ENCODE assay signal across 10 mouse cellular contexts in genomic region chr2:168678662-168679294, GRCm38 (mm10).
DNase-seq lines count a peak whose midpoint lies in the region; ATAC-seq and TF ChIP-seq lines count a peak whose summit lies in the region.
"Had no signal": no experiment of that assay in that cellular context is flagged by ENCODE, and none has a peak within 500 bp of the region (broad histone marks: within the 10 kb centered on the region; RNA-seq: fewer than 3 reads in every experiment).

No protein-coding gene starts in this region.

- intact Hi-C loops in left cerebral cortex, adult 2 months (cut with DNase I): no loop called here

- H3K27ac ChIP-seq in left cerebral cortex, adult 2 months: peak overlapping the region; percentile 71; the same call in 1 of the 2 replicates
- H3K27ac ChIP-seq in limb, embryonic 10.5 days: no peak overlapping the region
- H3K27ac ChIP-seq: heart, embryonic 13.5 days had no signal

- H3K4me3 ChIP-seq in left cerebral cortex, adult 2 months: no peak overlapping the region
- H3K4me3 ChIP-seq in limb, embryonic 10.5 days: no peak overlapping the region
- H3K4me3 ChIP-seq: heart, embryonic 13.5 days had no signal

- WGBS in limb, embryonic 10.5 days: 83% methylated on average over 15 of the region's 15 CpGs

- no peak for TF ChIP-seq CTCF in left cerebral cortex, adult 2 months (IDR thresholded peaks at IDR 0.05)

- H3K9me3 ChIP-seq in limb, embryonic 10.5 days (replicated peaks): no peaks in the 10 kb centered on the region
- H3K9me3 ChIP-seq: heart, embryonic 13.5 days had no signal

- DNase-seq in cerebellum, adult 9-10 months: peak; percentile 92
- DNase-seq in frontal cortex, adult 2 months (ENCODE audit: extremely low spot score in 1 of 2, low spot score in 1 of 2): peak; percentile 40 to 82
- DNase-seq in left cerebral cortex, adult 2 months (ENCODE audit: extremely low spot score in 1 of 2, low spot score in 2 of 2): peak; percentile 61 to 66
- DNase-seq in retina, embryonic 14.5 days (ENCODE audit: low spot score): peak; percentile 33
- no peak for DNase-seq in gastrocnemius, postnatal 4 days (ENCODE audit: low spot score in 2 of 2)
- no peak for DNase-seq in limb, embryonic 10.5 days (ENCODE audit: low spot score)
- DNase-seq in heart, adult 11 months: no peak
- DNase-seq: thymus, postnatal 36 days had no signal

- H3K4me1 ChIP-seq in limb, embryonic 10.5 days: peaks cover 15% of the 10 kb centered on the region
- H3K4me1 ChIP-seq: heart, embryonic 13.5 days had no signal

- H3K36me3 ChIP-seq in limb, embryonic 10.5 days: peaks cover 15% of the 10 kb centered on the region

- H3K27me3 ChIP-seq in limb, embryonic 10.5 days (ENCODE audit: low read depth, poor library complexity, severe bottlenecking): 0 out of 2 replicates have a peak, but pooled peaks cover 7% of the 10 kb centered on the region

- no peak for ATAC-seq in granulocyte monocyte progenitor cell, adult 5-6 weeks (replicated peaks; ENCODE audit: poor library complexity, severe bottlenecking)

Comparison
In these comparisons a context has a peak if more than half of its experiments do, and no peak if none do; other contexts are left out.
1. DNase-seq: peak in cerebellum, adult 9-10 months (single experiment), frontal cortex, adult 2 months (2 of 2), left cerebral cortex, adult 2 months (2 of 2) and retina, embryonic 14.5 days (single experiment); none in gastrocnemius, postnatal 4 days (0 of 2), limb, embryonic 10.5 days (single experiment) and heart, adult 11 months (single experiment).